Mouse (Mus musculus): Measurements from ENCODE around the gene Slc9a5.

Slc9a5 gene

GRCm38 (mm10) chr8:105348450-105349095 is at the start of gene Slc9a5:
Slc9a5 (plus strand) TSS chr8:105348843.
- DNase-seq = peak; percentile 57

GRCm38 (mm10) chr8:105299962-105300361 is 48.7 kb upstream of the Slc9a5 start:
- no peak for DNase-seq

DNA sequence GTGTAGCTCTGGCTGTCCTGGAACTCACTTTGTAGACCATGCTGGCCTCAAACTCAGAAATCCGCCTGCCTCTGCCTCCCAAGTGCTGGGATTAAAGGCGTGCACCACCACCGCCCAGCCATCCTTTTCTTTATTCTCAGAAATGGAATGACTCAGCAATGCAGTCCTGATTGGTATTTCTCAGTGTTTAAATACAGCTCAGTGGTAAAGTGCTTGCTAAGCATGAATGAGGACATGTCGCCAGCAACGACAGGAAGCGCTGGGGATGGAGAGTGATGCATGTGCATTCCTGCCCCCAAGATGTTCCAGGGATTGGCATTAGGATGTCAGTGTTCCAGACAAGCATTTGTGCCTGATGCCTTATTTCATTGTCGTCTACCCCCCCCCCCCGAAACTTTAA is 45.2 kb upstream of the Slc9a5 start:
- no peak for DNase-seq

DNA sequence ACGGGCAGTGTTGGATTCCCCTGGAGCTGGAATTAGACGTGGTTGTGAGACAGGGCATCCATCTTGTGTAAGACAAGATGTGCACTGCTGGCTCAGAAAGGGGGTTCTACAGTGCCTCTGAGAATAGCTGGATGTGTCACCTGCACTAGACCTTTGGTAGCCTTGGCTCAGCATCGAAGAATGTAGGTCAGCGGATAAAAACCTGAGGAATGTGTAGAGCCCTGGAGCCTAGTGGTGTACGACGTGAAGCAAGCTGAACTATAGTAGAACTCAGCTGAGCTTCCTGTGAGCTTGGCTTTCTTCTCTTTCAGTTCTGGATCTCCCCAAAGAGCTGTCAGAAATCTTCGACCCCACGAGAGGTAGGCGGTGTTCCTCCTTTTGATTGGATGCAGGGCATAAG is 44.8 kb upstream of the Slc9a5 start:
- no peak for DNase-seq

- DNase-seq = no peak
These were observed 44.1 kb upstream of the Slc9a5 start for GRCm38 (mm10) chr8:105304325-105305210.

DNA sequence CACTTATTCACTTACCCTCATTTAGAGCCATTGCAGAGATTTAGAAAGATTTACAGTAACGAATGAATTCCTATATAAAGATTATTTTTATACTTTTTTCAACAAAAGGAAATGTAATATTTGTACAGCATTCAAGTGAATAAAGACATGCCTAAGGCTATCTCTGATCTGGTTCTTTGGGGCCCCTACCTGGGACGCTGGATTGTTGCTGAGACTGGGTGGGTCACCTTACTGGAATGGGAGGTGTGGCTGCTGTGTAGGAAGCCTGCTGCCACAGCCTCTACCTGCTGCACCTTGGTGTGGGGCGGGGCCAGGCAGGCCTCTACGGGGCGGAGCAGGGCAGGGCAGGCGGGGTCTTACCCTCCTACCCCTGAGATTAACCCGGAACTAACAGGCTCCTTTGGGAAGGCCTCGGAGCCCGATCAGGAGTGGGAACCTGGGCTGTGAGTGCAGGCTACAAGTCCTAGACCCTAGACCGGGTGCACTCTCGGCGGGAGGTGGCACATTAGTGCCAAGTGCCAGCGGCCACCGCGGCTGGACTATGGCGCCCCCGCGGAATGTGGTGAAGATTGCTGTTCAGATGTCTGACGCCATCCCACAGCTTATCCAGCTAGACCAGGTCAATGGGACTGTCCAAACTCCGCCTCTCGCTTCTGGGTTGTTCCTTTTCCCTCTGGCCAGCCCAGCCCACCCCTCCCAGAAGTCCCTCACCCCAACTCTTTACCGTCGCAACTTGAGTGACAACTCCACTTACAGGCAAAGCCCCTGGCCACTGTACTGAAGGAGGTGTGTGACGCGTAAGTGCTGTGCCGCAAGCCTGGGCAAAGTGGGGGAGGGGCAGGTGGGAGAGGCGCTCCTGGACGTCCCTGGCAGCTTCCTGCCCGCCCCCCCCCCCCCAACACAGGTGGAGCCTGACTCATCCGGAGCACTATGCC is 43.2 kb upstream of the Slc9a5 start, which contains the start of gene Elmo3:
Gene Elmo3 (plus strand): TSS at position 391 of the 935 bp plus-strand sequence.
- peak; percentile 78 for DNase-seq

GRCm38 (mm10) chr8:105306146-105306691 is 42.4 kb upstream of the Slc9a5 start:
- no peak for DNase-seq

GRCm38 (mm10) chr8:105307670-105308069 is 41.0 kb upstream of the Slc9a5 start:
- DNase-seq = no peak

DNA sequence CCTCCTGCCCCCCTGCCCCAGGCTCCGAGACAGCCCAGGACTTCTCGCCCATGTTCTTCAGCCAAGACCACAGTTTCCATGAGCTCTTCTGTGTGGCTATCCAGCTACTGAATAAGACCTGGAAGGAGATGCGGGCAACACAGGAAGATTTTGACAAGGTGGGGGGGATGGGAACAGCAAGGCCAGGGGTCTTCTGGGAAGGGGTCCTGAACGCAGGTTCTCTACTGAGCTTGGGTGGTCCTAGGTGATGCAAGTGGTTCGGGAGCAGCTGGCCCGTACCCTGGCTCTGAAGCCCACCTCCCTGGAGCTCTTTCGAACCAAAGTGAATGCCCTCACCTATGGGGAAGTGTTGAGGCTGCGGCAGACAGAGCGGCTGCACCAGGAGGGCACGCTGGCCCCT is 40.2 kb upstream of the Slc9a5 start:
- no peak for DNase-seq

DNA sequence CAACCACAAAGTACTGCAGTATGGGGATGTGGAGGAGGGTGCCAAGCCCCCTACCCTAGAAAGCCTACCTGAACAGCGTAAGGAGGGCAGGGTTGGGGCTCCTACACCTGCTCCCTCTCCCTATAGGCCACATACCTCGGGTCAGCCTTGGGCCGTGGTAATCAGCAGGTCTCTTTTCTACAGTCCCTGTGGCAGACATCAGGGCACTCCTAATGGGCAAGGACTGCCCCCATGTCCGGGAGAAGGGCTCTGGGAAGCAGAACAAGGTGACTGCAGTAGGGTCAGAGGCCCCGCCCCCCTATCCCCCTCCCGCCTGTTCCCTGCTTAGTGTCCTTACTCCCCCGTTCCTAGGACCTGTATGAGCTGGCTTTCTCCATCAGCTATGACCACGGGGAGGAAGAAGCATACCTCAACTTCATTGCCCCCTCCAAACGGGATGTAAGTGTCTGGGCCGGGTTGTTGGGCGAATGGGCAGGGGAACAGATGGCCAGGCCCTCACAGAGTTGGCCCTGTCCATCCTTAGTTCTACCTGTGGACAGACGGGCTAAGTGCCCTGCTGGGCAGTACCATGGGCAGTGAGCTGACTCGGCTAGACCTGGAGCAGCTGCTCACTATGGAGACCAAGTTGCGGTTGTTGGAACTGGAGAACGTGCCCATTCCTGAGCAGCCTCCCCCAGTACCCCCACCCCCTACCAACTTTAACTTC is 39.3 kb upstream of the Slc9a5 start:
- DNase-seq = no peak

GRCm38 (mm10) chr8:105310118-105310517 is 38.5 kb upstream of the Slc9a5 start:
- DNase-seq = no peak

DNA sequence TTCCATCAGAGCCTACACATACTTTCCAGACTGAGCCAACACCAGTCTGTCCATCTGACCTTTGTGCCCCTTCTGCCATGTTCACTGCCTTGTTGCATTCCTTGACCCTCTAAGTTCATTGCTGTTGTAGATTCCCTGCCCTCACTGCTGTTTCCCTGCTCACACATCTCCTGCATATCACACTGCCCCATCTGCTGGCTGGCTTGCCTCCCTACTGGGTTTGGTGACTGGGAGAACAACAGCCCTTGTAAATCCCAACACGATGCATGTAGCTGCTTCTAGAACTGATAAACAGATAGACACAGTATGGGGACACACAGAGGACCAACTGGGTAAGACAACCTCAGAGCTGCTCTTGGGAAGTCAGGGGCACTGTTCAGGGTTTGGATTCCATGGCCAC is 36.9 kb upstream of the Slc9a5 start:
- DNase-seq = no peak

- DNase-seq = no peak
These were observed 35.7 kb upstream of the Slc9a5 start for GRCm38 (mm10) chr8:105312891-105313481.

DNA sequence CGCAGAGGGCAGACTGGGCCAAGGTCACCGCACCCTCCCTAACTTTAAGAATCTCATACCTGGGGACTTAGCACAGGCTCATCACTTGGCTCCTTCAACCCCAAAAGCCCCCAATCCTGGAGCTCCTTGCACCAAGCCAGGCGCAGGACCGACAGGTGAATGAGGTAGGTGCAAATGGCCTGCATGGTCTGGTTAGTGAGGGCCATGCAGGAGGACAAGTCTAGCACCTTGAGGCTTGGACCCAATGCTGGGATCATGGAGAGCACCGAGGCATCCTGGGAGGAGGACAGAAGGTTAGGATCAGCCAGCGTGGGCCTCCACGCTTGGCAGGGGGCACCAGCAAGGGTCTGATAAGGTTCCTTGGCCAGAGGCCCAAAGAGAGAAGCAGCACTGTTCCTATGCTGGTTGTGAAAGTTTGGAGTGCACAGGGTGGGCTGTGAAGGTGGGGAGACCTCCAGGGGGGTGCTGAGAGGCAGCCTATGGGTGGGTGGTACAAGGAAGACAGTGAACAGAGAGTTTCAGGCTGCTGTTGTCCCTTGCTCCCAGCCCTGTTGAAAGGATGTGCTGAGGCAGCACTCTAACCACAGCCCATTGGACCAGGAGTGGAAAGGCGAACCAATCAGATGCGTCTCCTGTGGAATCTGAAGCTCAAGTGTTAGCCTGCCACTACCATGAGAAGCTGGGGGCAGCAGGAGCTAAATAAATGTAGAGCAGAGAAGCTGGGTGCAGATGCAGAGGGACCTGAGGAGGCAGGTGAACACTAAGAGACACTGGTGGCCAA is 34.8 kb upstream of the Slc9a5 start:
- no peak for DNase-seq

GRCm38 (mm10) chr8:105315073-105315769 is 33.4 kb upstream of the Slc9a5 start:
- no peak for DNase-seq

DNA sequence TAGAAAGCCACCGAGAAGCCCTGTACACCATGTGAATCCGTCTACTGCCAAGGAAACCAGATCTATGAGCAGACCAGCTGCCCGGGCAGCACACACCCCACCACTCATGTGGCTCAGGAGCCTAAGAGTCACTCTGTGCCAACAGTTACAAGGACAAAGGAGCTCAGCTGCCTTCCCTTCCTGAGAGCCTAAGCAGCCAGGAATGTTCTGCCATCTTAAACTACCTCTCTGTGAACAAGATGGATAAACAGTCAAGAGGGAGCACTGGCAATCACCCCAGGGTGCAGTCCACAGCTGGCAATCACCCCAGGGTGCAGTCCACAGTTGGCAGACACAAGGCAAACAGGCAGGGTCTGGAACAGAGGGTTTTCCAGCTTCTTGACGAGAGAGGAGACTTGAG is 30.7 kb upstream of the Slc9a5 start:
- no peak for DNase-seq

- no peak for DNase-seq
These were observed 29.9 kb upstream of the Slc9a5 start for GRCm38 (mm10) chr8:105318662-105319190.

DNA sequence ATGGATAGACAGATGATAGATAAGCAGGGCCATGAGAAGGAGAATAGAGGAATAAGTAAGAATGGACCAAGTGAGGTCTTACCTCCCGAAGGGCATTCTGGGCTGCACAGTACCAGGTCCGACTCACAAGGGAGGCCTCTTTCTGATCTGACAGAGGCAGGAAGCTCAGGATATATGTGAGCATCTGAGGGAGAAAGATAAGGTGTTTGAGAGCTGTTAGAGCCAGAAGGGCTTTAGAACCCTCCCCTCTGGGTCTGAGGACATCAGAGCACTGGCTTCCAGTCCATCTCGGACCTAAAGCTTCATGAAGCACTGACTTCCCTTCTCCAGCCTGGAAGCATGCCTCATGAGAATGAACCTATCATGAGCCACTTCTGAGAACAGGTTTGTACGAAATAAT is 25.5 kb upstream of the Slc9a5 start:
- no peak for DNase-seq

GRCm38 (mm10) chr8:105325641-105326093 is 23.0 kb upstream of the Slc9a5 start:
- peak; percentile 42 for DNase-seq

GRCm38 (mm10) chr8:105326141-105326672 is 22.4 kb upstream of the Slc9a5 start, which contains the start of the genes Lrrc29 and Tmem208:
Lrrc29 (minus strand) TSS chr8:105326278.
Tmem208 (plus strand) TSS chr8:105326354.
- peak; percentile 98 for DNase-seq
